ENCODE assay signal across 10 mouse cellular contexts in genomic region chr2:154459262-154459661, GRCm38 (mm10). TPM values are rescaled to one million over a fixed set of nuclear protein-coding genes. Genes with fewer than 3 reads are reported as not detected.
DNase-seq lines count a peak whose midpoint lies in the region; ATAC-seq lines count a peak whose summit lies in the region.
"Had no signal": no experiment of that assay in that cellular context is flagged by ENCODE, and none has a peak within 500 bp of the region (broad histone marks: within the 10 kb centered on the region; RNA-seq: fewer than 3 reads in every experiment).

No protein-coding gene starts in this region.

- H3K27ac ChIP-seq in forebrain, embryonic 15.5 days (replicated peaks), result peak overlapping the region; percentile 85
- H3K27ac ChIP-seq in forebrain, embryonic 12.5 days, result no peak overlapping the region
- H3K27ac ChIP-seq in hindbrain, embryonic 13.5 days, result peak overlapping the region; percentile 55; the same call in 1 of the 2 replicates
- no peak overlapping the region for H3K27ac ChIP-seq in hindbrain, embryonic 16.5 days (ENCODE audit: low read depth, low read length)
- peak overlapping the region; percentile 56; the same call in 1 of the 2 replicates for H3K27ac ChIP-seq in neural tube, embryonic 13.5 days (replicated peaks)
- H3K27ac ChIP-seq: hindbrain, embryonic 15.5 days had no signal

- no peaks in the 10 kb centered on the region for H3K27me3 ChIP-seq in forebrain, embryonic 15.5 days
- no peaks in the 10 kb centered on the region for H3K27me3 ChIP-seq in forebrain, embryonic 12.5 days
- H3K27me3 ChIP-seq in hindbrain, embryonic 13.5 days, result no peaks in the 10 kb centered on the region
- H3K27me3 ChIP-seq in hindbrain, embryonic 16.5 days (replicated peaks; ENCODE audit: control insufficient read depth, insufficient read depth, low read length), result no peaks in the 10 kb centered on the region
- no peaks in the 10 kb centered on the region for H3K27me3 ChIP-seq in neural tube, embryonic 13.5 days
- H3K27me3 ChIP-seq: embryonic facial prominence, embryonic 12.5 days; heart, embryonic 13.5 days; hindbrain, embryonic 15.5 days had no signal

- H3K36me3 ChIP-seq in forebrain, embryonic 15.5 days, result no peaks in the 10 kb centered on the region
- H3K36me3 ChIP-seq in forebrain, embryonic 12.5 days (replicated peaks), result no peaks in the 10 kb centered on the region; the same call in 1 of the 2 replicates
- H3K36me3 ChIP-seq in hindbrain, embryonic 13.5 days, result no peaks in the 10 kb centered on the region
- H3K36me3 ChIP-seq in hindbrain, embryonic 16.5 days (ENCODE audit: control insufficient read depth, insufficient read depth, low read length), result no peaks in the 10 kb centered on the region
- H3K36me3 ChIP-seq in neural tube, embryonic 13.5 days, result no peaks in the 10 kb centered on the region
- H3K36me3 ChIP-seq: embryonic facial prominence, embryonic 12.5 days; hindbrain, embryonic 15.5 days had no signal

- H3K9me3 ChIP-seq in forebrain, embryonic 15.5 days, result no peaks in the 10 kb centered on the region
- no peaks in the 10 kb centered on the region for H3K9me3 ChIP-seq in forebrain, embryonic 12.5 days
- no peaks in the 10 kb centered on the region for H3K9me3 ChIP-seq in hindbrain, embryonic 13.5 days
- H3K9me3 ChIP-seq in hindbrain, embryonic 16.5 days (ENCODE audit: control insufficient read depth, low read length), result no peaks in the 10 kb centered on the region
- H3K9me3 ChIP-seq in neural tube, embryonic 13.5 days, result no peaks in the 10 kb centered on the region
- H3K9me3 ChIP-seq: embryonic facial prominence, embryonic 12.5 days; heart, embryonic 13.5 days; hindbrain, embryonic 15.5 days had no signal

- ATAC-seq in forebrain, embryonic 15.5 days (replicated peaks), result no peak
- no peak for ATAC-seq in forebrain, embryonic 12.5 days (ENCODE audit: low FRiP score)
- no peak for ATAC-seq in hindbrain, embryonic 13.5 days (ENCODE audit: low FRiP score)
- no peak for ATAC-seq in hindbrain, embryonic 16.5 days
- no peak for ATAC-seq in neural tube, embryonic 13.5 days (ENCODE audit: low read depth)

- no peak for DNase-seq in neural tube, embryonic 10.5 days (ENCODE audit: extremely low spot score, low spot score)
- DNase-seq in spleen, postnatal 14 days (ENCODE audit: low spot score in 2 of 2), result no peak

- H3K4me2 ChIP-seq in forebrain, embryonic 15.5 days (replicated peaks), result no peak overlapping the region
- H3K4me2 ChIP-seq in forebrain, embryonic 12.5 days, result no peak overlapping the region
- no peak overlapping the region for H3K4me2 ChIP-seq in hindbrain, embryonic 13.5 days
- no peak overlapping the region for H3K4me2 ChIP-seq in hindbrain, embryonic 16.5 days (ENCODE audit: low read length)
- no peak overlapping the region for H3K4me2 ChIP-seq in neural tube, embryonic 13.5 days
- H3K4me2 ChIP-seq: embryonic facial prominence, embryonic 12.5 days; hindbrain, embryonic 15.5 days had no signal

- WGBS in forebrain, embryonic 15.5 days, result 44% methylated on average over 2 of the region's 2 CpGs
- 84% methylated on average over 2 of the region's 2 CpGs for WGBS in forebrain, embryonic 12.5 days
- WGBS in hindbrain, embryonic 13.5 days, result 56% methylated on average over 2 of the region's 2 CpGs
- 53% methylated on average over 2 of the region's 2 CpGs for WGBS in hindbrain, embryonic 16.5 days
- 57% methylated on average over 2 of the region's 2 CpGs for WGBS in neural tube, embryonic 13.5 days

- peaks cover 32% of the 10 kb centered on the region for H3K4me1 ChIP-seq in forebrain, embryonic 15.5 days
- peaks cover 18% of the 10 kb centered on the region for H3K4me1 ChIP-seq in forebrain, embryonic 12.5 days
- H3K4me1 ChIP-seq in hindbrain, embryonic 13.5 days (replicated peaks), result peaks cover 34% of the 10 kb centered on the region
- H3K4me1 ChIP-seq in hindbrain, embryonic 16.5 days (ENCODE audit: control insufficient read depth, insufficient read depth, low read depth, low read length), result peaks cover 15% of the 10 kb centered on the region
- peaks cover 45% of the 10 kb centered on the region for H3K4me1 ChIP-seq in neural tube, embryonic 13.5 days (replicated peaks)

- no peak overlapping the region for H3K9ac ChIP-seq in forebrain, embryonic 15.5 days (replicated peaks)
- no peak overlapping the region for H3K9ac ChIP-seq in forebrain, embryonic 12.5 days
- no peak overlapping the region for H3K9ac ChIP-seq in hindbrain, embryonic 13.5 days
- no peak overlapping the region for H3K9ac ChIP-seq in hindbrain, embryonic 16.5 days (ENCODE audit: low read depth, low read length)
- H3K9ac ChIP-seq in neural tube, embryonic 13.5 days, result no peak overlapping the region
- H3K9ac ChIP-seq: embryonic facial prominence, embryonic 12.5 days; heart, embryonic 13.5 days; hindbrain, embryonic 15.5 days had no signal

- no peak overlapping the region for H3K4me3 ChIP-seq in forebrain, embryonic 15.5 days
- no peak overlapping the region for H3K4me3 ChIP-seq in forebrain, embryonic 12.5 days (replicated peaks)
- H3K4me3 ChIP-seq in hindbrain, embryonic 13.5 days, result no peak overlapping the region
- H3K4me3 ChIP-seq in hindbrain, embryonic 16.5 days (ENCODE audit: low read length), result no peak overlapping the region
- no peak overlapping the region for H3K4me3 ChIP-seq in neural tube, embryonic 13.5 days
- H3K4me3 ChIP-seq: embryonic facial prominence, embryonic 12.5 days; heart, embryonic 13.5 days; hindbrain, embryonic 15.5 days had no signal

RNA-seq across cellular contexts. Expression of gene Cbfa2t2, which starts 23.0 kb away (rescaled TPM):
- 78.0 and 82.3 TPM in 2 replicates for polyA plus RNA-seq in forebrain, embryonic 15.5 days (2015; fragmentation: Nextera tagmentation; extraction: Ambion mirVana)
- 75.6 and 84.0 TPM in 2 replicates for polyA plus RNA-seq in forebrain, embryonic 12.5 days (2016; fragmentation: Nextera tagmentation; extraction: Ambion mirVana)
- polyA plus RNA-seq in hindbrain, embryonic 13.5 days (2015; fragmentation: Nextera tagmentation; extraction: Ambion mirVana), result 56.1 and 58.7 TPM in 2 replicates
- 39.8 and 50.9 TPM in 2 replicates for polyA plus RNA-seq in hindbrain, embryonic 16.5 days (2015; fragmentation: Nextera tagmentation; extraction: Ambion mirVana)
- 49.4 and 50.8 TPM in 2 replicates for polyA plus RNA-seq in neural tube, embryonic 13.5 days (2015; fragmentation: Nextera tagmentation; extraction: Ambion mirVana)

RNA-seq across cellular contexts. Expression of gene Snta1, which starts 51.4 kb away (rescaled TPM):
- polyA plus RNA-seq in forebrain, embryonic 15.5 days (2015; fragmentation: Nextera tagmentation; extraction: Ambion mirVana), result 9.2 and 11.1 TPM in 2 replicates
- 3.9 and 4.2 TPM in 2 replicates for polyA plus RNA-seq in forebrain, embryonic 12.5 days (2016; fragmentation: Nextera tagmentation; extraction: Ambion mirVana)
- 7.4 and 7.6 TPM in 2 replicates for polyA plus RNA-seq in hindbrain, embryonic 13.5 days (2015; fragmentation: Nextera tagmentation; extraction: Ambion mirVana)
- 14.0 and 15.1 TPM in 2 replicates for polyA plus RNA-seq in hindbrain, embryonic 16.5 days (2015; fragmentation: Nextera tagmentation; extraction: Ambion mirVana)
- polyA plus RNA-seq in neural tube, embryonic 13.5 days (2015; fragmentation: Nextera tagmentation; extraction: Ambion mirVana), result 6.6 and 7.7 TPM in 2 replicates

Comparison
In these comparisons a context has a peak if more than half of its experiments do, and no peak if none do; other contexts are left out.
1. H3K27ac ChIP-seq: peak in forebrain, embryonic 15.5 days (single experiment), hindbrain, embryonic 13.5 days (single experiment) and neural tube, embryonic 13.5 days (single experiment); none in forebrain, embryonic 12.5 days (single experiment) and hindbrain, embryonic 16.5 days (single experiment).